Mouse (Mus musculus) heart, postnatal 0 days (tissue): ENCODE results near the gene Plxdc1.

Source experiments
- CTCF ChIP-seq: IDR thresholded peaks from 2 replicates; pipeline ENCODE4 v1.5.1; 2016; ENCODE audit warnings: antibody characterized with exemption, control low read depth, low read depth
- EP300 ChIP-seq: IDR thresholded peaks from 2 replicates; pipeline ENCODE4 v1.6.1; 2016; ENCODE audit warnings: antibody characterized with exemption, low read depth

DNA sequence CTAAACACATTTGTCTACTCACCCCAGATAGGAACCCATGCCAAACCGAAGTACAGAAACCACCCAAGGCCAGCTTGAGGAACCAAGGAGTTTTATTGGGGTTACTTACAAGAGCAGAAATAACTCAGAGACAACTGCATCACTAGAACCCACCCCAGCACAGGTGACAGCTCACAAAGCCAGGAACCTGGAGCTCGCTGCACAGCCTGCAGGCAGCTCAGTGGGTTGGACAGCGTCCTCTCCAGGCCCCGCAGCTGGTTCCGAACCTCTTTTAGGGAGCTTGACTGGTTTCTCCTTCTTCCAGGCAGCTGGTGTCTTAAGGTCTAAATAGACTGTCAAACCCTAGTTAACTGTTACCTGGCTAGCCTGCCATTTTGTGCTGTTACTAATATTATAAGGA, 94.4 kb downstream of the Plxdc1 start:
- no peak for TF ChIP-seq CTCF
- TF ChIP-seq EP300 = no peak
